Mouse (Mus musculus): ENCODE measurements around the gene Ptprb. TPM values are rescaled to one million over a fixed set of nuclear protein-coding genes. Genes with fewer than 3 reads are reported as not detected.

The Ptprb gene
- polyA plus RNA-seq, 1 experiment from 2014 or later = 2.2 TPM

GRCm38 (mm10) chr10:116309460-116309859, 34.1 kb downstream of the Ptprb start:
- no peaks in the 10 kb centered on the region for H3K9me3 ChIP-seq (replicated peaks)
- H3K36me3 ChIP-seq = no peaks in the 10 kb centered on the region
- 77% methylated on average over 2 of the region's 2 CpGs for WGBS
- H3K27me3 ChIP-seq (ENCODE audit: low read depth, poor library complexity, severe bottlenecking) = no peaks in the 10 kb centered on the region
- DNase-seq (ENCODE audit: low spot score) = no peak
- H3K4me3 ChIP-seq = no peak overlapping the region
- no peak overlapping the region for H3K27ac ChIP-seq
- peaks cover 3% of the 10 kb centered on the region; the same call in 1 of the 2 replicates for H3K4me1 ChIP-seq

DNA sequence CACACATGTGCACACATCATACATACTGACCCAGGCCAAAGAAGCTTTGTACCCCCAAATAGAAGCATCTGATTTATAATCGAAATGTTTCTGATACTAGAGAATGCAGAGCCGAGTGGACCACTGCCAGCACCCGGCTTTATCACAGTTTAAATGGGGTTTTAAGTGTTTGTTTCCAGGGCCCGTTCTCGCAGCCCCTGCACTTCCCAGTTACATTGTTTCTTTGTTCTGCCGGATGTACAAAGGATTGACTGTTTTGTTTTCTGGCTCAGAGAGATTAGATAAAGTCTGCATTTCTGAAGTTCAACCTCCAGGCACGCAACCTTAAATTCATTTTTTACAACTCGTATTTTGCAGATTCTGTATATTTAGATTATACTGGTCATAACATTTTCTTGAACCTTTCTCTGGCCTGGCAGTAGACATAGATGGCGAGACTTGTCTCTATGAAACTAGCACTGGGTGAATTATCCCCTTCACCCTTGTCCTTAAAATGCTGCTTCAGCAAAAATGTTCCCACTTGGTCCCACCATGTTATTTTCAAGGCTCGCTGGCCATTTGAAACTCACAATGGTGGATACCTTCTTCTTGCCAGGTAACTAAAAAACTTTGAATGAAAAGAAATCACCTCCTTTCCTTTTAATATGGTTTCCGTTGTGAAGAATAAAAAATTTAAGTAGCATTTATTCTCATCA, 35.3 kb downstream of the Ptprb start:
- no peaks in the 10 kb centered on the region for H3K9me3 ChIP-seq (replicated peaks)
- no peak overlapping the region; the same call in 1 of the 2 replicates for H3K27ac ChIP-seq
- H3K27me3 ChIP-seq (ENCODE audit: low read depth, poor library complexity, severe bottlenecking) = no peaks in the 10 kb centered on the region
- WGBS = 76% methylated on average over 11 of the region's 11 CpGs
- no peaks in the 10 kb centered on the region for H3K36me3 ChIP-seq
- no peak overlapping the region for H3K4me3 ChIP-seq
- DNase-seq (ENCODE audit: low spot score) = no peak
- peaks cover under 1% of the 10 kb centered on the region; the same call in 1 of the 2 replicates for H3K4me1 ChIP-seq

GRCm38 (mm10) chr10:116319246-116319645, 43.9 kb downstream of the Ptprb start:
- Histone ChIP-seq H3K4me1 (0 out of 2 replicates have a peak, but pooled peaks cover 2% of the 10 kb centered on the region), H3K27me3 (ENCODE audit: low read depth, poor library complexity, severe bottlenecking) (no peaks in the 10 kb centered on the region), H3K9me3 (replicated peaks) (no peaks in the 10 kb centered on the region), H3K4me3 (no peak overlapping the region), H3K27ac (no peak overlapping the region), H3K36me3 (no peaks in the 10 kb centered on the region)
- peak; percentile 81 for DNase-seq (ENCODE audit: low spot score)
- WGBS = 23% methylated on average over 12 of the region's 12 CpGs

DNA sequence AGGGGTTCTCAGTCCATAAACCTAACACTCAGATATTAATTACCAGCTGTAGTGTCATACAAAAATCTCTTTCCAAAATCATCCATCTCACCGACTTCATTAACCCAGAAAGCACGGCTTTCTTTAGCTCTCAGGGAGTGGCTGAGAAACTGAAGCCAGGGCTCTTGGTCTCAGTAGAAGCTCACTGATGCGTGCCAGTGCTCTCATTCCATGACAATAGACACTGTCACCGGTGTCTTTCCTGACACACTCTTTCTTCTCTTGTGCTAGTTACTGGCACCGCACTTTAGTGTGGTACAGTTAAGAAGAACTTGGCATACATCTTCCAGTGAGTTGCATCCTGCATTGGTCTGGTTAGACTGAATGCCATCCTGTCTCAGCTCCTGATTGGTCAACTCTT, 53.8 kb downstream of the Ptprb start:
- H3K27ac ChIP-seq = no peak overlapping the region
- H3K27me3 ChIP-seq (ENCODE audit: low read depth, poor library complexity, severe bottlenecking) = no peaks in the 10 kb centered on the region
- no peaks in the 10 kb centered on the region for H3K9me3 ChIP-seq (replicated peaks)
- peaks cover 8% of the 10 kb centered on the region for H3K4me1 ChIP-seq
- H3K36me3 ChIP-seq = no peaks in the 10 kb centered on the region
- no peak for DNase-seq (ENCODE audit: low spot score)
- 81% methylated on average over 5 of the region's 5 CpGs for WGBS
- no peak overlapping the region for H3K4me3 ChIP-seq

DNA sequence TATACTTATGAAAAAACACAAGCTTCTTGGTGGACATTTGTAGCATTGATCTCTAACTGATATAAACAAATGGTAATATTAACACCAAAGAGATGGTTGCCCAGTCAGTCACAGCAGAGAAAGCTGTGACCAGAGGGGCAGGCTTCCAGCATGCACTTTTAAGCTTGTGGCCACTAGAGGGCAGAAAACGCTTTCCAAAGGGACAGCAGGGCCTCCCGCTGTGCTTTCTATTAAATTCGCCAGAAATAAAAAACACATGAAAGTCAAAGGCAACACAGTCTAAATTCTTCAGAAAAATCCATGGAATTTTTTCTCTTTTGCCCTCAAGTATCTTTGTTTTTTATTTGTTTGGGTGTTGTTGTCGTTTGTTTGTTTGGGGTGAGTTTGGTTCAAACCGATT, 55.1 kb downstream of the Ptprb start:
- no peaks in the 10 kb centered on the region for H3K36me3 ChIP-seq
- peak overlapping the region; percentile 33 for H3K4me3 ChIP-seq
- no peaks in the 10 kb centered on the region for H3K27me3 ChIP-seq (ENCODE audit: low read depth, poor library complexity, severe bottlenecking)
- peak; percentile 82 for DNase-seq (ENCODE audit: low spot score)
- H3K9me3 ChIP-seq (replicated peaks) = no peaks in the 10 kb centered on the region
- no peak overlapping the region for H3K27ac ChIP-seq
- 15% methylated on average over 5 of the region's 5 CpGs for WGBS
- H3K4me1 ChIP-seq = peaks cover 8% of the 10 kb centered on the region

DNA sequence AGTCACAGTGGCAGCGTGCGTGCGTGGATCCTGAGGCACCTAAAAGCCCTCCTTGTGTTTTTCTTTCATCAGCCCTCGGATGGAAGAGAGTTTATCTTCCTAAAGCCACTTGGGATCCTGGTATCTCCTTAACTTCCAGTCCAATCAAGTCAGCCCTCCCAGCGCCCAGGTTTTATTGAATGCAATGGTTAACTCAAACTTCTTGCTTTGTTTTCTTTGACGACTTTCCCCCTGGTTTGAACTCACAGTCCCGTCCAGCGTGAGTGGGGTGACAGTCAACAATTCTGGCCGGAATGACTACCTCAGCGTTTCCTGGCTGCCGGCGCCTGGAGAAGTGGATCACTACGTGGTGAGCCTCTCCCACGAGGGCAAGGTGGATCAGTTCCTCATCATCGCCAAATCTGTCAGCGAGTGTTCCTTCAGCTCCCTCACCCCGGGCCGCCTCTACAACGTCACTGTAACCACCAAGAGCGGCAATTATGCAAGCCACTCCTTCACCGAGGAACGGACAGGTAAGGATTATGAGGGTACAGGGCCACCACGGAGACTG, 55.7 kb downstream of the Ptprb start:
- peaks cover 8% of the 10 kb centered on the region for H3K4me1 ChIP-seq
- no peaks in the 10 kb centered on the region for H3K9me3 ChIP-seq (replicated peaks)
- no peaks in the 10 kb centered on the region for H3K36me3 ChIP-seq
- H3K4me3 ChIP-seq = peak overlapping the region; percentile 33
- H3K27me3 ChIP-seq (ENCODE audit: low read depth, poor library complexity, severe bottlenecking) = no peaks in the 10 kb centered on the region
- DNase-seq (ENCODE audit: low spot score) = peak; percentile 47
- 23% methylated on average over 23 of the region's 23 CpGs for WGBS
- H3K27ac ChIP-seq = peak overlapping the region; percentile 4; the same call in 1 of the 2 replicates

- H3K36me3 ChIP-seq = no peaks in the 10 kb centered on the region
- H3K9me3 ChIP-seq (replicated peaks) = no peaks in the 10 kb centered on the region
- H3K4me3 ChIP-seq = no peak overlapping the region
- H3K27me3 ChIP-seq (ENCODE audit: low read depth, poor library complexity, severe bottlenecking) = no peaks in the 10 kb centered on the region
- H3K4me1 ChIP-seq = peaks cover 10% of the 10 kb centered on the region
- 69% methylated on average over 16 of the region's 16 CpGs for WGBS
- no peak for DNase-seq (ENCODE audit: low spot score)
- no peak overlapping the region for H3K27ac ChIP-seq
These were observed 58.3 kb downstream of the Ptprb start for GRCm38 (mm10) chr10:116333666-116334065.

- Histone ChIP-seq H3K27me3 (ENCODE audit: low read depth, poor library complexity, severe bottlenecking) (no peaks in the 10 kb centered on the region), H3K9me3 (replicated peaks) (no peaks in the 10 kb centered on the region), H3K4me3 (no peak overlapping the region), H3K4me1 (peaks cover 11% of the 10 kb centered on the region), H3K36me3 (no peaks in the 10 kb centered on the region), H3K27ac (no peak overlapping the region)
- DNase-seq (ENCODE audit: low spot score) = no peak
- WGBS = 96% methylated on average over 7 of the region's 7 CpGs
These were observed 58.8 kb downstream of the Ptprb start for GRCm38 (mm10) chr10:116334120-116334519.

DNA sequence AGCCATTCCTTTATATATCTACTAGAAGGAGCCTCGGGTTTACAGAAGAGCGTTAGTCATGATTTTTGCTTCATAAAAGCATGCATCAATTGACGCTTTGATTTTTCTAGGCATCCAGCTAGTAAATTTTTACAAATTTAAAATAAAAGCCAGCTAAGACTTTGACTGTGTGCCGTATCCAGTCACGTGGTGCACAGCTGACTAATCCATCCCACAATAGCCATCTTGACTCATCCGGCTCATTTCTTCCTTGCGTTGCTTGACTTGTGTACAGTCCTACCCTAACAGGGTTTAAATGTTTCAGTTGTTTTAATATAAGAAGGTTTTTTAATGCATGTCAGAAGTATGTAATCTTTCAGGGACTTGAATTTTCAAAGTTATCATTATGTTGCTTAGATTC, 60.0 kb downstream of the Ptprb start:
- H3K4me1 ChIP-seq = peaks cover 11% of the 10 kb centered on the region
- no peak for DNase-seq (ENCODE audit: low spot score)
- no peak overlapping the region for H3K27ac ChIP-seq
- no peaks in the 10 kb centered on the region for H3K36me3 ChIP-seq
- 94% methylated on average over 7 of the region's 7 CpGs for WGBS
- no peaks in the 10 kb centered on the region for H3K27me3 ChIP-seq (ENCODE audit: low read depth, poor library complexity, severe bottlenecking)
- H3K4me3 ChIP-seq = no peak overlapping the region
- H3K9me3 ChIP-seq (replicated peaks) = no peaks in the 10 kb centered on the region

- Histone ChIP-seq H3K27ac (no peak overlapping the region), H3K27me3 (ENCODE audit: low read depth, poor library complexity, severe bottlenecking) (no peaks in the 10 kb centered on the region), H3K4me3 (no peak overlapping the region), H3K4me1 (0 out of 2 replicates have a peak, but pooled peaks cover 3% of the 10 kb centered on the region), H3K36me3 (no peaks in the 10 kb centered on the region), H3K9me3 (replicated peaks) (no peaks in the 10 kb centered on the region)
- DNase-seq (ENCODE audit: low spot score) = no peak
- WGBS = 89% methylated on average over 12 of the region's 12 CpGs
These were observed 65.9 kb downstream of the Ptprb start for GRCm38 (mm10) chr10:116341194-116341593.

GRCm38 (mm10) chr10:116346618-116347184, 71.4 kb downstream of the Ptprb start:
- no peak for DNase-seq (ENCODE audit: low spot score)
- Histone ChIP-seq H3K4me1 (peaks cover 5% of the 10 kb centered on the region; the same call in 1 of the 2 replicates), H3K27me3 (ENCODE audit: low read depth, poor library complexity, severe bottlenecking) (no peaks in the 10 kb centered on the region), H3K36me3 (no peaks in the 10 kb centered on the region), H3K27ac (no peak overlapping the region), H3K9me3 (replicated peaks) (no peaks in the 10 kb centered on the region), H3K4me3 (no peak overlapping the region)
- 88% methylated on average over 15 of the region's 15 CpGs for WGBS

- peaks cover 5% of the 10 kb centered on the region; the same call in 1 of the 2 replicates for H3K4me1 ChIP-seq
- WGBS = 93% methylated on average over 6 of the region's 6 CpGs
- H3K36me3 ChIP-seq = no peaks in the 10 kb centered on the region
- H3K27ac ChIP-seq = no peak overlapping the region
- H3K4me3 ChIP-seq = no peak overlapping the region
- H3K9me3 ChIP-seq (replicated peaks) = no peaks in the 10 kb centered on the region
- no peaks in the 10 kb centered on the region for H3K27me3 ChIP-seq (ENCODE audit: low read depth, poor library complexity, severe bottlenecking)
- no peak for DNase-seq (ENCODE audit: low spot score)
These were observed 73.7 kb downstream of the Ptprb start for GRCm38 (mm10) chr10:116349004-116349403.

DNA sequence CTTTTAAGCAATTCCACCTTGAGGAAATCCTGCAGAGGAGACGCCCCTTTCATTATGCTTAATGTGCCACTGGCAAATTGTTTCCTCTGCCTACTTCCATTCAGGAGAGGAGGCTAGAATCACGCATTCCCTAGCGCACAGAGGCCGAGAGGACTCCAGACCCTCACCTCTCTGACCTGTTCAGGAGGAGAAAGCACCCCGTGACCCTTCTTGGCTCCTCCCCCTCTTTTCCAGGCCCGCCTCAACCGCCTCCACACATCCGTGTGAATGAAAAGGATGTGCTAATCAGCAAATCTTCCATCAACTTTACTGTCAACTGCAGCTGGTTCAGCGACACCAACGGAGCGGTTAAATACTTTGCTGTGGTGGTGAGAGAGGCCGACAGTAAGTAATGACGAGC, 75.2 kb downstream of the Ptprb start:
- no peak overlapping the region for H3K4me3 ChIP-seq
- no peaks in the 10 kb centered on the region for H3K9me3 ChIP-seq (replicated peaks)
- H3K36me3 ChIP-seq = no peaks in the 10 kb centered on the region
- peaks cover 11% of the 10 kb centered on the region for H3K4me1 ChIP-seq
- H3K27ac ChIP-seq = no peak overlapping the region
- DNase-seq (ENCODE audit: low spot score) = no peak
- no peaks in the 10 kb centered on the region for H3K27me3 ChIP-seq (ENCODE audit: low read depth, poor library complexity, severe bottlenecking)
- 22% methylated on average over 13 of the region's 13 CpGs for WGBS

All from limb, embryonic 10.5 days (tissue).